Mouse (Mus musculus) neural tube, embryonic 15.5 days (tissue): ENCODE measurements around the gene Jsrp1. TPM values are rescaled to one million over a fixed set of nuclear protein-coding genes. Genes with fewer than 3 reads are reported as not detected.

Source experiments
- ATAC-seq: fragments of 200-750 bp; cut with Nextera tagmentation; 2 replicates; pipeline ENCODE4 v1.8.0; 2017; ENCODE audit warnings: mild to moderate bottlenecking, moderate TSS enrichment, moderate library complexity; ENCODE audit not compliant: low FRiP score
- H3K27ac ChIP-seq: fragments of 300-500 bp; sonication (generic); replicated peaks from 2 replicates; pipeline ENCODE4 v1.5.1; 2015; ENCODE audit warnings: mild to moderate bottlenecking, inconsistent platforms
- H3K27me3 ChIP-seq: fragments of 300-500 bp; sonication (generic); replicated peaks from 2 replicates; pipeline ENCODE4 v1.6.1; 2015; ENCODE audit warnings: inconsistent platforms
- H3K36me3 ChIP-seq: fragments of 300-500 bp; sonication (generic); 2 replicates; pipeline ENCODE4 v1.6.1; 2015; ENCODE audit warnings: inconsistent platforms
- H3K4me1 ChIP-seq: fragments of 300-500 bp; sonication (generic); 2 replicates; pipeline ENCODE4 v1.6.1; 2015; ENCODE audit warnings: inconsistent platforms
- H3K4me2 ChIP-seq: fragments of 300-500 bp; sonication (generic); 2 replicates; pipeline ENCODE4 v1.6.1; 2015; ENCODE audit warnings: inconsistent platforms, mild to moderate bottlenecking, moderate library complexity
- H3K4me3 ChIP-seq: fragments of 300-500 bp; sonication (generic); replicated peaks from 2 replicates; pipeline ENCODE4 v1.5.1; 2015; ENCODE audit warnings: mild to moderate bottlenecking, inconsistent platforms
- H3K9ac ChIP-seq: fragments of 300-500 bp; sonication (generic); replicated peaks from 2 replicates; pipeline ENCODE4 v1.6.1; 2015; ENCODE audit warnings: mild to moderate bottlenecking, inconsistent platforms
- H3K9me3 ChIP-seq: fragments of 300-500 bp; sonication (generic); replicated peaks from 2 replicates; pipeline ENCODE4 v1.6.1; 2016; ENCODE audit warnings: inconsistent platforms
- WGBS: fragments of 180-500 bp; shearing (Covaris S2); methylation state at CpG from one replicate; pipeline ENCODE4 v1.1.7; 2015; ENCODE audit warnings: mixed read lengths; 5-methylcytosine and 5-hydroxymethylcytosine counted together
- polyA plus RNA-seq: library from polyadenylated mRNA; unstranded; fragments of >200 nt; fragmentation: Nextera tagmentation; extraction: Ambion mirVana; gene quantifications from 2 replicates; pipeline ENCODE4 v1.2.1, GENCODE M21; 2015

Gene Jsrp1
- polyA plus RNA-seq, 1 experiment from 2014 or later, result 2.5 TPM

GRCm38 (mm10) chr10:80845055-80845693 is 31.9 kb upstream of the Jsrp1 start:
- 64% methylated on average over 8 of the region's 8 CpGs for WGBS

DNA sequence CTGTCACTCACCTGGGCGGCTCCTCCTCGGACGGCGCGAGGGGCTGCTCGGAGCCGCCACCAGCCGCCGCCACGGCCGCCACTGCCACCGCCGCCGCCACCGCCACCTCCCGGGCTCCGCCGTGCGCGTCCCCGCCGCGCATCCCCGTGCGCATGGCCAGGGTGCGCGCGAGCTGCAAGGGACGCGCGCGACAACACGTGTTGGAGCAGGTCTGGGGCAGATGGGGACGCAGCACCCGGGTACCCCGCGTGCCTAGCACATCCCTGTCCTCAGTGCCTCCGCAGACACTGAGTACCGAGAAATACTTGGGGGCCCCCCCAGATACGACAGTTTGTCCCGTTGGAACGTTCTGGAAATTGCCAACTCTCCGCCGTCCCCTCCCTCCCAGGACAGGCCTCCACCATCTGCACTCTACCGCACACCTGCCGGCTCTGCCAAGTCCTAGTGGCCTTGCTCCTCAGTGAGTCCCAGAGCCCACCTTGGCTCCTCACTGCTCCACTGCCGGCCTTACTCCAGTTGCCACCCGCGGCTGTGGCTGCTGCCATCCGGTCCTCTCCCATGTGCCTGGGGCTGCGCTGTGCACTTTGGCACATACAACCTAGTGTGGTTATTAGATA is 30.7 kb upstream of the Jsrp1 start, which contains the start of gene Lingo3:
TSS of gene Lingo3 (minus strand) at position 109 of the 617 bp plus-strand sequence.
- Histone ChIP-seq H3K4me3 (peak within 1 kb of the TSS; percentile 59), H3K4me2 (peak within 1 kb of the TSS; percentile 77), H3K9ac (peak within 1 kb of the TSS; percentile 64), H3K27me3 (peaks cover 39% of the 10 kb centered on the region), H3K27ac (no peak within 1 kb of the TSS), H3K4me1 (peaks cover 28% of the 10 kb centered on the region), H3K36me3 (no peaks in the 10 kb centered on the region), H3K9me3 (no peaks in the 10 kb centered on the region)
- WGBS, result 8% methylated on average over 40 of the region's 51 CpGs
- ATAC-seq, result peak; percentile 60

More at GRCm38 (mm10) chr10:80845055-80845693, 31.9 kb upstream of the Jsrp1 start:
- no peaks in the 10 kb centered on the region for H3K9me3 ChIP-seq
- H3K4me3 ChIP-seq, result no peak overlapping the region
- H3K36me3 ChIP-seq, result no peaks in the 10 kb centered on the region
- H3K27ac ChIP-seq, result no peak overlapping the region
- H3K4me1 ChIP-seq, result peaks cover 28% of the 10 kb centered on the region
- H3K4me2 ChIP-seq, result no peak overlapping the region
- ATAC-seq, result no peak
- peaks cover 39% of the 10 kb centered on the region for H3K27me3 ChIP-seq
- H3K9ac ChIP-seq, result no peak overlapping the region

GRCm38 (mm10) chr10:80843087-80843930 is 30.0 kb upstream of the Jsrp1 start:
- 8% methylated on average over 32 of the region's 32 CpGs for WGBS
- no peak overlapping the region for H3K27ac ChIP-seq
- peak overlapping the region; percentile 59 for H3K4me3 ChIP-seq
- H3K4me1 ChIP-seq, result peaks cover 28% of the 10 kb centered on the region
- no peaks in the 10 kb centered on the region for H3K9me3 ChIP-seq
- peak; percentile 40 for ATAC-seq
- no peaks in the 10 kb centered on the region for H3K36me3 ChIP-seq
- H3K27me3 ChIP-seq, result peaks cover 39% of the 10 kb centered on the region
- H3K4me2 ChIP-seq, result peak overlapping the region; percentile 77
- peak overlapping the region; percentile 64 for H3K9ac ChIP-seq

DNA sequence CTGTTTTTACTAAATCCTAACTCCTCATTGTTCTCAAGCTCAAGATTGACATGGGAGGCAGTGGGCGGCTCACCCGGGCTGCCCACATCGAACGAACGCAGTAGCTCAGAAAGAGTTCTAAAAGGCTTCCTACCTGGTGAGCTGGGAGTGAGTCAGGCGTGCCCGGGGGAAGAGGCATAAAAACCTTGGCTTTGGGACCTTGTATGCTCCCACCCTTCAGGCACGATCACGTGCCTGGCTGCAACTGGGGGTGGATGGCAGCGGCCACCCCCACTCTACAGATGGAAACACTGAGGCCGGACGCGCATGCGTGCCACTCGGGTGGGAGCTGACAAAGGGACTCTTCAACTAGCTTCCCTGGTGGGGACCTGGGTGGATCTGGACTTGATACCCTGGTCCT is 29.0 kb upstream of the Jsrp1 start:
- Histone ChIP-seq H3K36me3 (no peaks in the 10 kb centered on the region), H3K4me1 (peaks cover 28% of the 10 kb centered on the region), H3K4me2 (peak overlapping the region; percentile 77; the same call in 1 of the 2 replicates), H3K27me3 (peaks cover 41% of the 10 kb centered on the region), H3K27ac (no peak overlapping the region), H3K9me3 (no peaks in the 10 kb centered on the region), H3K9ac (no peak overlapping the region), H3K4me3 (peak overlapping the region; percentile 59; the same call in 1 of the 2 replicates)
- 84% methylated on average over 15 of the region's 15 CpGs for WGBS
- ATAC-seq, result no peak

- H3K9me3 ChIP-seq, result no peaks in the 10 kb centered on the region
- H3K4me2 ChIP-seq, result no peak overlapping the region
- H3K9ac ChIP-seq, result no peak overlapping the region
- H3K4me1 ChIP-seq, result peaks cover 28% of the 10 kb centered on the region
- H3K36me3 ChIP-seq, result no peaks in the 10 kb centered on the region
- H3K27me3 ChIP-seq, result peaks cover 48% of the 10 kb centered on the region
- 86% methylated on average over 2 of the region's 2 CpGs for WGBS
- no peak overlapping the region for H3K4me3 ChIP-seq
- no peak for ATAC-seq
- no peak overlapping the region for H3K27ac ChIP-seq
Observed at GRCm38 (mm10) chr10:80841685-80842084, 28.4 kb upstream of the Jsrp1 start.

DNA sequence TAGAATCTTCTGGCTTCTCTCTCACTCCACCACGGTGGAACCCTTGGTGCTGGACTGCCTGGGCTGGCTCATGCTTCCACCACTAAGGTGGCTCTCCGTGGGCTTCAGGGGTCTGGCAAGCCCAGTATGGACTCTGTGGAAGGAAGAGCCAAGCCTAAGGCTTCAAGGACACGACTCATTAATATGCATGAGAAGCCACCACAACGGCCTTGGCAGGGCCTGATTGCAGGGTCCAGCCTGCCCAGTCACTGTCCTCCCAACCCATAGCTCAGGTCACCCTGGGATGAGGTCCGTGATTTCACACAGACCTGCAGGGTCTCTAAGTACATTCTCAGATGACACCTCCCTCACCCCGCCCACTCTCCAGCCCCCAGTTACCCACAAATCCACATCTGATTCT is 26.6 kb upstream of the Jsrp1 start:
- Histone ChIP-seq H3K4me1 (peaks cover 30% of the 10 kb centered on the region), H3K9ac (0 out of 2 replicates have a peak overlapping the region, but pooled peaks have one; percentile 2), H3K27ac (no peak overlapping the region), H3K27me3 (peaks cover 55% of the 10 kb centered on the region), H3K9me3 (no peaks in the 10 kb centered on the region), H3K4me2 (no peak overlapping the region), H3K4me3 (no peak overlapping the region), H3K36me3 (peaks cover 3% of the 10 kb centered on the region; the same call in 1 of the 2 replicates)
- WGBS, result 62% methylated on average over 6 of the region's 6 CpGs
- ATAC-seq, result no peak

DNA sequence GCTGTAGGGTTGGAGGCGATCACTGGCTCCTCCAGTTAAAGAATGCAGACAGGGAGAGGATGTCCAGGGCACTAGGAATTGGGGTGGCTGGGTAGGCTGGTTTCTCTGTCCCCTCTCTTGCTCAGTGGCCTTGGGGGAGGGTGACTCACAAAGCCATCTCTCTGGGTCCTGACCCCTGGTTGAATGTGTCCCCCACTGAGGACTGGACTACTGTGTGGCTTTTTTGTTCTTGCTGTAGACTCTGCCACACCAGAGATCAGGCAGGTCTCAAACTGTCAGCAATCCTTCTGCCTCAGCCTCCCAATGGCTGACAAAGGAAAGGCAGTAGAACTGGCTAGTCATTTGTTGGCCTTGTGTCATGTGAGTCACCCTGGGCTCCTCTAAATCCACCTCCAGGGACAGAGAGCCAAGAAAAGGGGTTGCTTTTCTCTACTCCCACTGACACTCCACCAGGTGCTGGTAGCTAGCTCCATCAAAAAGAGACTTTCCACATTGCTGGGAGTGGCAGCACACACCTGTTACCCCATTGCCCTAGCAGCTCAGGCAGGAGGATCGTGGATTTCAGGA is 25.1 kb upstream of the Jsrp1 start:
- H3K9ac ChIP-seq, result no peak overlapping the region
- H3K4me1 ChIP-seq, result peaks cover 20% of the 10 kb centered on the region
- WGBS, result 70% methylated on average over 2 of the region's 2 CpGs
- H3K27me3 ChIP-seq, result peaks cover 56% of the 10 kb centered on the region
- peaks cover 16% of the 10 kb centered on the region for H3K36me3 ChIP-seq
- ATAC-seq, result no peak
- no peak overlapping the region for H3K27ac ChIP-seq
- H3K4me2 ChIP-seq, result no peak overlapping the region
- H3K9me3 ChIP-seq, result no peaks in the 10 kb centered on the region
- no peak overlapping the region for H3K4me3 ChIP-seq

- Histone ChIP-seq H3K27me3 (peaks cover 54% of the 10 kb centered on the region), H3K4me1 (peaks cover 14% of the 10 kb centered on the region; the same call in 1 of the 2 replicates), H3K9me3 (no peaks in the 10 kb centered on the region), H3K4me2 (no peak overlapping the region), H3K9ac (no peak overlapping the region), H3K27ac (no peak overlapping the region), H3K4me3 (no peak overlapping the region), H3K36me3 (peaks cover 19% of the 10 kb centered on the region)
- WGBS, result 11% methylated on average over 2 of the region's 2 CpGs
- no peak for ATAC-seq
Observed at GRCm38 (mm10) chr10:80837827-80838226, 24.5 kb upstream of the Jsrp1 start.

GRCm38 (mm10) chr10:80836949-80837379 is 23.7 kb upstream of the Jsrp1 start:
- Histone ChIP-seq H3K9ac (no peak overlapping the region), H3K27me3 (peaks cover 45% of the 10 kb centered on the region), H3K36me3 (peaks cover 19% of the 10 kb centered on the region), H3K27ac (no peak overlapping the region), H3K4me3 (no peak overlapping the region), H3K9me3 (no peaks in the 10 kb centered on the region), H3K4me1 (peaks cover 8% of the 10 kb centered on the region; the same call in 1 of the 2 replicates), H3K4me2 (no peak overlapping the region)
- ATAC-seq, result no peak
- 45% methylated on average over 7 of the region's 7 CpGs for WGBS

GRCm38 (mm10) chr10:80835617-80836016 is 22.3 kb upstream of the Jsrp1 start:
- H3K27me3 ChIP-seq, result peaks cover 44% of the 10 kb centered on the region
- H3K4me3 ChIP-seq, result no peak overlapping the region
- WGBS, result 48% methylated on average over 30 of the region's 30 CpGs
- H3K4me2 ChIP-seq, result no peak overlapping the region
- no peak overlapping the region for H3K27ac ChIP-seq
- ATAC-seq, result no peak
- no peaks in the 10 kb centered on the region for H3K9me3 ChIP-seq
- H3K36me3 ChIP-seq, result peaks cover 24% of the 10 kb centered on the region
- peaks cover 12% of the 10 kb centered on the region for H3K4me1 ChIP-seq
- H3K9ac ChIP-seq, result no peak overlapping the region

DNA sequence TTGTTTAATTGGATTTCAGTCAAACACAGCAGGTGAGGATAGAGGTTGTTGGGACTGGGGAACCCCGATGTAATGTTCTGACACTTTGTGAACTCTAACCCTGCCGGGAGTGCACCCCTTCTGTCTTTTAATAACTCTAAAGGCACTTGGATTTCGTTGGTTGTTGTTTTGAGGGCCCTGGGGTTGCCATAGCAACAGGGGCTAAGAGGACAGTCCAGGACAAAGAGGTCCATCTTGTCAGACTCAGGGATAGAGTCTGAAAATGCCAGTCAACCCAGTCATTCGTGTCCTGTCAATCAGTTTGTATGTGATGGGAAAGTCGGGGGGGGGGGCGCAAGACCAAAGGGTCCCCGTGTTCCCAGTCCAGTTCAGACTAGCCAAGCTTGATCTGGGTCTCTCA is 19.5 kb upstream of the Jsrp1 start:
- H3K27ac ChIP-seq, result no peak overlapping the region
- H3K9ac ChIP-seq, result no peak overlapping the region
- no peak overlapping the region for H3K4me2 ChIP-seq
- peaks cover 34% of the 10 kb centered on the region for H3K4me1 ChIP-seq
- H3K4me3 ChIP-seq, result no peak overlapping the region
- H3K9me3 ChIP-seq, result no peaks in the 10 kb centered on the region
- WGBS, result 61% methylated on average over 7 of the region's 7 CpGs
- H3K27me3 ChIP-seq, result peaks cover 44% of the 10 kb centered on the region
- H3K36me3 ChIP-seq, result peaks cover 40% of the 10 kb centered on the region
- no peak for ATAC-seq
